In the genomic region with DNA sequence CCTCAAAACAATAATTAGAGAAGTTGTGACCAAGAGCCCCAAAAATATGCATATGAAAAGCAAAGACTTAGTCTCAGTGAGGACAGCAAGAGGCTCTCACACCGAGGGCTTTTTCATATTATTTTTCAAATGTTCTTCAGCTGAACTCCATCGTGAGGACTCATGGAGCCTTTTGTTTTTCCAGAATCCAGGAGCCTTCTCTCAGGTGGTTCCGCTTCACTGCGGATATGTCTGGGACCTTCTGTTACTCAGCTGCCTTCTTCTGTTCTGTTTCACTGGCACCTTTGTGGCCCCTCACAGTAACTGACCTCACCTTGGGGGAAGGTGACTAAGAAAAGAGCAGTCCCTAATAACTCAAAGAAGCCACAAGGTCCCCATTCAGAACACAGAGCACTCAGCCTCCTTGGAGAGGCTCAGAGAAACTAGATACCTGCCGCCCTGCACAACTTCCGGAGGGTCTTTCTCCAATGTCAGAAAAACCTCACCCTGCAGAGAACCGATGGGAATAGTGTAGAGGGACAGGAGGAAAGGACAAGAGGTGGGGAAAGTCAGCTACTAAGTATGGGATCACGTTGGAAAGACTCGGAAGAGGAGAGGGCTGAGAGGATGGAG, we compare ENCODE assay signal across 10 mouse cellular contexts. TPM values are rescaled to one million over a fixed set of nuclear protein-coding genes. Genes with fewer than 3 reads are reported as not detected.
DNase-seq lines count a peak whose midpoint lies in the region; ATAC-seq and TF ChIP-seq lines count a peak whose summit lies in the region.
"Had no signal": no experiment of that assay in that cellular context is flagged by ENCODE, and none has a peak within 500 bp of the region (broad histone marks: within the 10 kb centered on the region; RNA-seq: fewer than 3 reads in every experiment).

No protein-coding gene starts in this region.

- peak overlapping the region; percentile 83 for H3K4me2 ChIP-seq in embryonic facial prominence, embryonic 11.5 days (ENCODE audit: low read depth, low read length)
- peak overlapping the region; percentile 95 for H3K4me2 ChIP-seq in intestine, embryonic 14.5 days (ENCODE audit: low read length)
- peak overlapping the region; percentile 59 for H3K4me2 ChIP-seq in myocyte (ENCODE audit: low read depth)

- no peaks in the 10 kb centered on the region for H3K79me2 ChIP-seq in myocyte (ENCODE audit: control insufficient read depth, insufficient read depth)

- WGBS in embryonic facial prominence, embryonic 11.5 days: 4% methylated on average over 9 of the region's 9 CpGs
- WGBS in intestine, embryonic 14.5 days: 13% methylated on average over 9 of the region's 9 CpGs
- WGBS in thymus, adult 2 months: 24% methylated on average over 9 of the region's 9 CpGs

- H3K4me3 ChIP-seq in layer of hippocampus, adult 2 months: peak overlapping the region; percentile 67
- H3K4me3 ChIP-seq in embryonic facial prominence, embryonic 11.5 days (ENCODE audit: low read depth, low read length): peak overlapping the region; percentile 67
- H3K4me3 ChIP-seq in intestine, embryonic 14.5 days (ENCODE audit: low read depth, low read length): peak overlapping the region; percentile 54
- peak overlapping the region; percentile 18 for H3K4me3 ChIP-seq in myocyte
- no peak overlapping the region for H3K4me3 ChIP-seq in thymus, adult 2 months (ENCODE audit: control insufficient read depth, insufficient read depth, low read length)
- H3K4me3 ChIP-seq: erythroblast, embryonic 14.5 days had no signal

- peak; percentile 32 for ATAC-seq in embryonic facial prominence, embryonic 11.5 days (replicated peaks; ENCODE audit: insufficient number of reproducible peaks, low FRiP score, low TSS enrichment, low read depth)
- ATAC-seq in intestine, embryonic 14.5 days (replicated peaks; ENCODE audit: low FRiP score, low TSS enrichment, low read depth): peak; percentile 7; the same call in 1 of the 2 replicates
- ATAC-seq: Patski had no signal

- peak overlapping the region; percentile 42 for H3ac ChIP-seq in myocyte (ENCODE audit: control insufficient read depth, insufficient read length)

- peaks cover 4% of the 10 kb centered on the region; the same call in 1 of the 2 replicates for H3K27me3 ChIP-seq in embryonic facial prominence, embryonic 11.5 days (ENCODE audit: control insufficient read depth, insufficient read depth, low read length)
- peaks cover 11% of the 10 kb centered on the region for H3K27me3 ChIP-seq in intestine, embryonic 14.5 days (replicated peaks; ENCODE audit: control insufficient read depth, insufficient read depth, low read length)
- no peaks in the 10 kb centered on the region for H3K27me3 ChIP-seq in myocyte (ENCODE audit: control insufficient read depth, insufficient read depth, insufficient read length)
- peaks cover 6% of the 10 kb centered on the region; the same call in 1 of the 2 replicates for H3K27me3 ChIP-seq in thymus, adult 2 months (ENCODE audit: control insufficient read depth, insufficient read depth, low read length)

- H3K9me3 ChIP-seq in embryonic facial prominence, embryonic 11.5 days (replicated peaks; ENCODE audit: control insufficient read depth, low read length): no peaks in the 10 kb centered on the region
- H3K9me3 ChIP-seq in intestine, embryonic 14.5 days (ENCODE audit: control insufficient read depth, low read length): no peaks in the 10 kb centered on the region

- H3K4me1 ChIP-seq in embryonic facial prominence, embryonic 11.5 days (ENCODE audit: control insufficient read depth, insufficient read depth, low read length): no peaks in the 10 kb centered on the region; the same call in 1 of the 2 replicates
- no peaks in the 10 kb centered on the region; the same call in 1 of the 2 replicates for H3K4me1 ChIP-seq in intestine, embryonic 14.5 days (replicated peaks; ENCODE audit: control insufficient read depth, insufficient read depth, low read length)
- H3K4me1 ChIP-seq in thymus, adult 2 months (replicated peaks; ENCODE audit: control insufficient read depth, insufficient read depth, low read length): no peaks in the 10 kb centered on the region

- TF ChIP-seq POLR2A in myocyte (IDR thresholded peaks at IDR 0.05; ENCODE audit: insufficient read length, low read depth): no peak
- TF ChIP-seq POLR2A in thymus, adult 2 months (IDR thresholded peaks at IDR 0.05; ENCODE audit: control insufficient read depth, extremely low read depth, insufficient read depth, low read length, poor library complexity): no peak

- DNase-seq in layer of hippocampus, adult 2 months (ENCODE audit: low spot score in 2 of 2): no peak
- no peak for DNase-seq in layer of hippocampus, postnatal 14 days (ENCODE audit: low spot score in 2 of 2)
- DNase-seq in embryonic facial prominence, embryonic 11.5 days (ENCODE audit: low spot score): peak; percentile 53
- no peak for DNase-seq in intestine, embryonic 14.5 days (ENCODE audit: low spot score)
- no peak for DNase-seq in frontal cortex, postnatal 25 days (ENCODE audit: low spot score in 2 of 2)
- DNase-seq in yolk sac, embryonic 10.5 days (ENCODE audit: low spot score): no peak
- no peak for DNase-seq in thymus, adult 2 months

- no peak overlapping the region for H3K27ac ChIP-seq in layer of hippocampus, adult 2 months
- peak overlapping the region; percentile 89 for H3K27ac ChIP-seq in embryonic facial prominence, embryonic 11.5 days (replicated peaks; ENCODE audit: low read depth, low read length)
- H3K27ac ChIP-seq in intestine, embryonic 14.5 days (ENCODE audit: low read depth): no peak overlapping the region
- H3K27ac ChIP-seq in thymus, adult 2 months (ENCODE audit: control insufficient read depth, insufficient read depth, low read length): no peak overlapping the region

- no peak for TF ChIP-seq CTCF in layer of hippocampus, adult 2 months (conservative IDR thresholded peaks at IDR 0.05)
- no peak for TF ChIP-seq CTCF in thymus, adult 2 months (IDR thresholded peaks at IDR 0.05; ENCODE audit: borderline replicate concordance, control insufficient read depth, extremely low read depth, insufficient read depth, low read length, poor library complexity)

- peak overlapping the region; percentile 86 for H3K9ac ChIP-seq in embryonic facial prominence, embryonic 11.5 days (replicated peaks; ENCODE audit: low read length)
- H3K9ac ChIP-seq in intestine, embryonic 14.5 days (ENCODE audit: low read length): peak overlapping the region; percentile 53

- H3K36me3 ChIP-seq in embryonic facial prominence, embryonic 11.5 days (replicated peaks; ENCODE audit: control insufficient read depth, insufficient read depth, low read depth, low read length): no peaks in the 10 kb centered on the region
- no peaks in the 10 kb centered on the region for H3K36me3 ChIP-seq in intestine, embryonic 14.5 days (ENCODE audit: control insufficient read depth, insufficient read depth, low read length)
- no peaks in the 10 kb centered on the region for H3K36me3 ChIP-seq in myocyte (ENCODE audit: control insufficient read depth, insufficient read depth)
- no peaks in the 10 kb centered on the region for H3K36me3 ChIP-seq in thymus, adult 2 months (ENCODE audit: control insufficient read depth, insufficient read depth, low read length)

TF ChIP-seq in myocyte, 11 proteins besides CTCF, POLR2A, EP300 and RAD21:
- no peak for TF ChIP-seq TCF3 (IDR thresholded peaks at IDR 0.05; ENCODE audit: insufficient read length, low read depth)
- TF ChIP-seq POLR2AphosphoS2 (IDR thresholded peaks at IDR 0.05; ENCODE audit: insufficient read length, low read depth): no peak
- TF ChIP-seq MAX (IDR thresholded peaks at IDR 0.05; ENCODE audit: low read depth): no peak
- TF ChIP-seq TCF12 (IDR thresholded peaks at IDR 0.05; ENCODE audit: insufficient read depth, poor library complexity, severe bottlenecking): no peak
- TF ChIP-seq MYOD1 (IDR thresholded peaks at IDR 0.05; ENCODE audit: control insufficient read depth in 1 of 3, insufficient read length in 2 of 3, low read depth in 2 of 3): no peak
- TF ChIP-seq REST (IDR thresholded peaks at IDR 0.05; ENCODE audit: insufficient read depth, insufficient read length): no peak
- TF ChIP-seq USF1 (IDR thresholded peaks at IDR 0.05; ENCODE audit: low read depth): no peak
- no peak for TF ChIP-seq SRF (IDR thresholded peaks at IDR 0.05; ENCODE audit: control insufficient read depth, insufficient read length, low read depth)
- no peak for TF ChIP-seq CEBPB (IDR thresholded peaks at IDR 0.05; ENCODE audit: insufficient read depth, poor library complexity, severe bottlenecking)
- no peak for TF ChIP-seq E2F4 (IDR thresholded peaks at IDR 0.05; ENCODE audit: insufficient read depth)
- TF ChIP-seq MYOG (IDR thresholded peaks at IDR 0.05; ENCODE audit: control insufficient read depth in 1 of 3, insufficient read depth in 1 of 3, insufficient read length in 2 of 3, low read depth in 2 of 3): no peak
TF ChIP-seq in myocyte: peak in this region for 0.

RNA-seq across cellular contexts. Expression of a gene that starts 0.9 kb away (rescaled TPM):
- total RNA-seq in layer of hippocampus, adult 2 months (2021): 10 to 100 TPM; 19.7 to 21.0 TPM
- 10 to 100 TPM; 14.2 to 14.5 TPM for total RNA-seq in layer of hippocampus, postnatal 14 days (2021)
- polyA plus RNA-seq in embryonic facial prominence, embryonic 11.5 days (2014; fragmentation: Nextera tagmentation; extraction: Ambion mirVana): 11.8 and 14.2 TPM in 2 replicates
- polyA plus RNA-seq in intestine, embryonic 14.5 days (2014; fragmentation: Nextera tagmentation; extraction: Ambion mirVana): 2.1 TPM in 2 replicates
- 0.34 TPM for polyA plus RNA-seq in myocyte (2012; fragmentation: generic; extraction: Trizol)
- polyA plus RNA-seq in thymus, adult 2 months (2012; rRNA removed): 0.05 and 0.08 TPM in 2 replicates
- polyA plus RNA-seq: erythroblast, embryonic 14.5 days; Patski had no signal
